Mouse (Mus musculus) adrenal gland, adult 18-20 months (tissue): ENCODE results near the gene Trpv2. TPM values are rescaled to one million over a fixed set of nuclear protein-coding genes. Genes with fewer than 3 reads are reported as not detected.
A peak's percentile ranks its signal among the peaks of the same experiment; 100 is the strongest.

Source experiments
- DNase-seq, 2 experiments: peaks; one replicate each; pipeline ENCODE4 v3.0.0; 2021 to 2022; ENCODE audit warnings: low spot score in 2 of 2
- total RNA-seq, 2 experiments: library from RNA; stranded (reverse); gene quantifications; 1 replicate in 1 of 2; 2 replicates in 1 of 2; pipeline ENCODE4 v1.2.3; 2021

Trpv2 gene
- total RNA-seq, 2 experiments from 2014 or later = 3.4 to 7.2 TPM

DNA sequence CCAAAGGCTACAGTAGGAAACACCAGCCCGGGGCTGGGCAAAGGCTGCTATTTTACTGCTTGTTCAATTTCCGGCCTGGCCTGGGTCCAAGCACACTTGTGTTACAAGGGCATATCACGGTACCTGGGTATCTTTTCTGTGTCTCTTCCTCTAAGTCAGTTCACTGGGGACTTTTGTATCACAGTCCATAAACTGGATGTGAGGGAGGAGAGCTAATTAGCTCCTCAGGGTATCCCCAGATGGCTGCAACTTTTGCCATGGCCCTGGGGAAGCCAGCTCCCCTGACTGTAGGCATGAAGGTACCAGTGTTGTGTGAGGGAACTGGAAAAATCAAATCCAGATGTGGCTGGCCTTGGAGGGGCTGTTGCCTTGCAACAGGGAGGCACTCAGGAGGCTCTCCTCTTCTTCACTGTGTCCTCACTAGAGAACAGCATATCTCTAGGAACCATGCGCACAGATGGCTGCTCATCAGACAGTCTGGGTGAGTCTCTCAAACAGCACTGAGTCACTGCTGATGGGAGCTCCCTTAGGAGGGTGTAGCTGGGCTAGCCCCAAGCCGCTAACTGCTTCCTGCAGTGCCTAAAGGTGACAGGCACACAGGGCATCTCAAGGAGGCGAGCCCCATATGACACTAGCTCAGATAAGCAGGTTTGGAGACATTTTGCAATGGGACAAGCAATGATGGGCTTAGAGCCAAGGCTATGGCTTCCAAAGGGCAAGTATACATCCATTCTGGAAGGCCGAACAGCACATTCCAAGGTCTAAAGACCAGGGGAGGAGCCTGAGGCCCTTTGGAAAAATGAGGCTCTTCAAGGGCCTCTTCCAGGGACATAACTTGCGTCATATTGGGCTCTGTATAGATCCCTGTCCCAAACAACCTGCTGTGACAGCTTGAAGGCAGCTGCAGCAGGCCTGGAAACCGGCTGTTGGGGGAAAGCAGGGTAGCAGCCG, 50.3 kb downstream of the Trpv2 start:
- no peak for DNase-seq

DNA sequence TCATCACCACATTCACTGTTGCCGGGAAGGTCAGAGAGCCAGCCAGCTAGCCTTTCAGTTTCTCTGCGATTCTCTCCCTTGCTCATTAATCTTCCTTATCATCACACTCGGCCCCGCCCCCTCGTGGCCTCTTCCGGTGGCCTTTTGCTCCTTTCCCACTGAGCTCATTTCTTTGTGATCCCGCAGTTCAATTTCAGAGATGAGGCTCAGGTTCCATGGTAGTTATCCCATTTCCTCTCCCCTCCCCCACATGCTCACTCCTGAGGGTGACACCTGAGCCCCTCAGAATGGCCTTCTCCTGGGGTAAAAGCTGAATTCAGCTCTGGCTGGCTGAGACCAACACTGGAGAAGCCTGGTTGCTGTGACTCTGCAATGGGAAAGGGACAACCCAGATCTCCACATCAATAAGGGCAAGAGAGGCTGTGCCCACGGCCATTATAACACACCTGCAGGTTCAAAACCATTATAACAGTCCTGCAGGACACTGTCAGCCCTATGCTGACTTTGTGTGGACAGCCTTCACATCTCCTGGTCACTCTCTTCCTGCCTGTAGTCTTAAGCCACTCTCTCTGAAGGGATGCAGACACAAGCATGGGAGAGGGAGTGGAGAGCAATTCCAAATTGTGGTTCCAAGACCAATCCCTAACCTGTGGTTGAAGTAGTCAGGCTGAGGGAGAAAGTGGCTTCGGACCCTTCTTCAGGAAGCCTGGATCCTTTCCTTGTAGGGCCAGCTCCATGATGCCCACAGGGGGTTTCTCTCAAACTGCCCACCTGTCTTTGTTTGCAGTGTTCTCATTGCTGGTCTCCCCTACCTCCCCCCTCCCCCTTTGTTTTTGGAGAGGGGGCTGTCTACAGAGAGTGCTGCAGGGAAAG, 55.3 kb downstream of the Trpv2 start:
- peak; percentile 62 to 63 for DNase-seq

DNA sequence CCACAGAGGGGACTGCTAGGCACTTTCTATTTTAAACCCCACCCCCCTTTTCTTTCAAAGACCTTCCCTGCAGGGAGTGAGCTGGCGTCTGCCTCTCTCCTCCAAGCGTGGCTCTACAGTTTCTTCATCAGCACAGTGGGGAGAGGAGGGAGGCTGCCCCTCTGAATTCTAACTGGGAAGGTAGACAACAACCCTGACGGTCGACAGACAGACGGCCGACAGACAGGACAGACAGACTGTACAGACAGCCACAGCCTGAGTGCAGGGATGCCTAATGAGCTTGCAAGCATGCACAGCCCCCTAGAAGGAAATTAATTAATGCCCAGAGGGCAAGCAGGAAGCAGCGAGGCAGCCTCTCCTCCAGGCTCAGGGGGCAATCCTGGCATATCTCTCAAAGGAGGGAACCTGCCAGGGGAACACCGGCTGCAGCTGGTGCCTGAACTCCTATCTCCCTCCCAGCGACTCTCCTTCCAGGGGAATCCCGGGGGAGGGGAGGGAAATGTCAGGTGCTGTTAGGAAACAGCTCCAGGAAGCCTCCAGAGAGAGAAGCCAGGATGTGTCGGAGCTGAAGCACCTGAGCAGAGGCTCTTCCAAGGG, 56.0 kb downstream of the Trpv2 start:
- DNase-seq = no peak

DNA sequence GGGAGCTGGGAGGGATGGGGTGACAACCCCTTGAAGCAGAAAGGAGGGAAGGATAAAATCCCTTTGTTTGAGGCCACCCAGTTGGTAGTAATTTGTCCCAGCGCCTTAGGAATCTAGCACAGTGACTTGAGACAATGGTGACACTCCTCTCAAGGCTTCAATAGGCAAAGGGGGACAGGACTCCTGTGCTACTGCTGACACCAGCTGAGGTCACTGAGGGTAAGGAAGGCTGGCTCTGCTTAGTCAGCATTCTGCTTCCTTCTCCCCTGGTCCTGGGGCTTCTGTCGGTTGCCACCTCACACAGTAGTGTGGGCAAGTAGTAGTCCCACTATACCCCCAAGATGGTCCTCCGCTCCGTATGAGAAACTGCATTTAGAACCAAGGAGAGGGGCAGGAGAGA, 56.9 kb downstream of the Trpv2 start:
- no peak for DNase-seq

DNA sequence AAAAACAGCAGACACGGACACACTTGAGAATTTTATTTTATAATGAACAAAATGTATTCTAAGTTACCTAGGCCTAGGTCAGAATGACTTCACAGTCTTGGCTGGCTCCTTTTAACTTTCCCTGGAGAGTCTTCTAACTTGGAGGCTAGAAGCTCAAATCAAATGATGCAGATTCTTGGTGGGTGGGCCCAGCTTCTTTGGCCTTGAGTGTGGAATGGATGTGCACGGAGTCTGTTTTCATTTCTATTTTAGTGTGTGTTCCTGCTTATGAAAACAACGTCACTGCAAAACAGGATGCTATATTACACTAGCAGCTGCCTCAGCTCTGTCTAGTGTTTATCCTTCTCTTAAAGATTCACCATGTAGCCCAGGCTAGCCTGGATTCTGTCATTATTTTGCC, 61.1 kb downstream of the Trpv2 start:
- no peak for DNase-seq

DNA sequence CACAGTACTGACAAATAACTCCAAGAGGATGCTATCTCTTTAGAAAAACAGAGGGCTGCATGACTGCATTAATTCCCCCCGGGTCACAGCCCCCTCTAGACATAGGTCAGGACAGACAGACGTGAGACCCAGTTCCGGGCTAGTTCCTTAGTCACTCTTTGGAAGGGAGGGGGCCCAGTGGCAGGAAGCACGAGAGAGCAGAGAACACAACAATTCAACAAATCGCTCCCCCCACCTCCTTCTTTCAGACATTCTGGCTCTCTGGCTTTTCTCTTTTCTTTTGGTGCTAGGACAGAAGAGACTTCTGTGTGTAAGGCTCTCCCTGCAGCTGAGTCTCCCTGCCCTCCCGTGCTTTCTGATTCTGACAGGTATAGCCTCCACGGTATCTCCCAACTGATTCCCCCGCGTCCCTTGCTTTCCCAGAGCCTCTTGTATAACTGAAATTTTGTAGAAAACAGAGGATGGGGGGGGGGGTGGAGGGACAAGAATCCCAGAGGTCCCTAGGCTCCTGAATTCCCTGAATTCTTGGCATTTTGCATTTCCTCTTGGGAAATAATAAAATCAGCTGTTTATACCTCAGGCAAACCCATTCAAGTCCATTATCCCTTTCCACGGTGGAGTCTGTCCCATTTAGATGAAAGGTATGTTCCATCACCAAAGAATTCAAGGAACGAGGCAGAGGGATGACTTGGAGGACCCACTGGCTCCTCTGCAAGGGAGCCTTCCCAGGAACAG, 62.0 kb downstream of the Trpv2 start:
- no peak for DNase-seq

DNA sequence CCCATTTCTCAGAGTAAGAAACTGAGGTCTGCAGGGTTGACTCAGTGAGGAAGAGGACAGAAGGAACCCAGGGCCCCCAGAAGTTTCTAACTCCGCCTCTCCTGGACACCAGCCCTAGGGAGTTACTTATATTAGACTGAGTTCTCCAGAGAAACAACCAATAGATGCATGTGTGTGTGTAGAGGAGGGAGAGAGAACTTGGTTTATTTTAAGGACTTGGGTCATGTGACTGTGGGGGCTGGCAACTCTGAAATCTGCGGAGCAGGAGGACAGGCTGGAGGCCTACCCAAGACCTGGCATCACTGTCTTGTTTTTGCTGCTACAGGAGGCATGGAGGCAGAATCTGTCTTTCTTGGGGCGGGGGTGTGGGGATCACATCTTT, 62.5 kb downstream of the Trpv2 start:
- DNase-seq = no peak

DNA sequence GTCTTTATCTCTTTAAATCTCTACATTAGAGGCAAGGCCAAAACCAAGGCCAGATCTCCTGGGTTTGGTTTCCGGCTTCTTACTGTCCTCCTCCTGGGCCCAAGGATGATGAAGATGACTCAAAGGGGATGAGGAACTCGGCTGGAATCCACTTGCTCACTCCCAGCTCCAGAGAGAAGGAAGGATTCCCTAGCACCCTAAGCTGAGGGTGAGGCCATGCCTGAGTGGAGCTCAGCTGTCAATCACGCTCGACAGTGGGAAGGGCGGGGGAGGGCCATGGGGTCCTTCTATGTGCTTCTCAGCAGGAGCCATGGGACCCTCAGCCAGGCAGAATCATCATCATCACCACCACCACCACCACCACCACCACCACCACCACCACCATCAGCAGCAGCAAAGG, 63.1 kb downstream of the Trpv2 start:
- DNase-seq = peak in 1 of 2 experiments; percentile 38

DNA sequence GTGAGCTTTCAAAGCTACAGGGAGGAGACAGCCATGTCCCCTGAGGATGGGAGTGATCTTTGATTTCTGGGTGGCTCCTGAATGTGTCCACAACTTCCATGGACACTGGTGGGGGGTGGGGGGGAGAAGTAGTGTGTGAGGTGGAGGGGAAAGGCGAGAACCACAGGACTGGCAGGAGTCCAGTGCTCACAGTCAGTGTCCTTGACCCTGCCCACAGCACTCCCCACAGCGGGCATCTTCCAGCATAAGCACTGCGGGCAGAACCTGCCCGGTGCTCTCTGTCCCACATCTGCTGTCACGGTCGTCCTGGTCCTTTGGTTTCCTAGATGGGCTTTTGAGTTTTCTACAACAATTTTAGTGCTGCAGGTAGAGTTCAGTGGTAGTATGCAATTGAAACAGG, 63.5 kb downstream of the Trpv2 start:
- DNase-seq = no peak

DNA sequence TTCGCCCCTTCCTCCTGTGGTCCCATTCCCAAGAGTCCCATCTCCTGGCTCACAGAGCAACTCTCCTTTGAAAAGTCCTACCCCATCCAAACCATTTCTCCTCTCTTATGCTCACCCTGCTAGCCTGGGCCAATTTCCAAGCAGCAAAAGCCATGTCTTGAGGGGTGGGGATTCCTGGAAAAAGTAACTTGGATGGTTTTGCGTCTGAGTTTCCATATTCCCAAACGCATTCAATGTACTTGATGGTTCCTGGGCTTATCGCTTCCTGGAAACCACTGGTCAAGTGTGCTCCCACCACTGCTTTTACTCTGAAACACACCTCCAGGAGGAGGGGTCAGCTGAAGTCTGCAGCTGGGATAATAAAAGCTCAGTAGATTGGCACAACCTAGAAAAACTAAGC, 64.1 kb downstream of the Trpv2 start:
- DNase-seq = no peak

DNA sequence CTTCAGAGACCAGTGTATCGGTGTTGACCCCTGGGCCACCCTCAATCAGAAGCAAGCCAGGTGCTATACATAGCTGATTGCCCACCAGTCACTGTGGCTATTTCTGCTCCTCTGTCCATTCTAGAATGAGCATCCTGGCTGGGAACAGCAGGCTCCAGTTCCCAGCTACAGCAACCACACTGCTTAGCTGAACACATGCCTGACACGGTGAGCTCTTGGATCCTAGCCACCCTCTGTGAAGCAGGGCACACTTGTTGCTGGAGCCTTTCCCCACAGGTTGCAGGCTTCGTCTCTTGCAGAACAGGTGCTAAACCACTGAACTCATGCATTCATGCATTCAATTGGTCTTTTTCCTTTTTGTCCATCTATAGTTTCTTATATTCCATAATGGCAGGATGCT, 66.1 kb downstream of the Trpv2 start:
- DNase-seq = no peak

DNA sequence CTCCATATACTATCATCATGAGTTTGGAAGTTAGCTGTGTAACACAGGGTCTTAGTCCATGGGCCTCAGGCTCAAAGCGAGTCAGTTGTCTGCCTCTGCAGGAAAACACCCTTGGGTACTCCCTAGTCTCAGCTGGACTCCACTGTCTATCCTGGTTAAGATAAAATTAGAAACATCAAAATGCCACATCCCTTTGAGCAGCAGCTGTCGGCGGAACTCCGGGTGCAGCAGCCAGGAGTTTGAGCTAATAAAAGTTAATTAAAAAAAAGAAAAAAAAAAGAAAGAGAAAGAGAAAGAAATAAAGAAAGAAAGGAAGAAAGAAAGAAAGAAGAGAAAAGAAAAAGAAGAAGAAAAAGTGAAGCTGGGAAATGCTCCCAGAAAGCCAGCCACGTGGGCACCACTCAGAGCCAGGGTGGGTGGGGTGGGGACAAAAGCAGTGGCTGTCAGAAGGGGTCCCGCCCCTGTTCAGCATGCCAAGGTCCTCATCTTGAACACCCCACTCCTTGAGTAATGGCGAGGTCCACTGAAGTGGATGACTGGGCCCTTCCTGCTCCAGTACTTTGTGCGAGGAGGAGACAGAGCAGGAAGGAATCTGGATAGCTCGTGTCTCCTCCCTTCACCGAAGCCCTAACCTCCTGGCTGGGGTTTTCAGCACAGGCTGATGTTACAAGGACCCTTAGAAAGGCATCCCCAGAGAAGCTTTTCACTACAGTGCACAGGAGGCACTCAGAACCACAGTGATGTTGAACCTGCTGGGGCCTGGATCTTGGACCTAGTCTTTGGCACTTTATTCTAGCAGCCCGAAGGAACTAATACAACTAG, 67.9 kb downstream of the Trpv2 start:
- DNase-seq = no peak

DNA sequence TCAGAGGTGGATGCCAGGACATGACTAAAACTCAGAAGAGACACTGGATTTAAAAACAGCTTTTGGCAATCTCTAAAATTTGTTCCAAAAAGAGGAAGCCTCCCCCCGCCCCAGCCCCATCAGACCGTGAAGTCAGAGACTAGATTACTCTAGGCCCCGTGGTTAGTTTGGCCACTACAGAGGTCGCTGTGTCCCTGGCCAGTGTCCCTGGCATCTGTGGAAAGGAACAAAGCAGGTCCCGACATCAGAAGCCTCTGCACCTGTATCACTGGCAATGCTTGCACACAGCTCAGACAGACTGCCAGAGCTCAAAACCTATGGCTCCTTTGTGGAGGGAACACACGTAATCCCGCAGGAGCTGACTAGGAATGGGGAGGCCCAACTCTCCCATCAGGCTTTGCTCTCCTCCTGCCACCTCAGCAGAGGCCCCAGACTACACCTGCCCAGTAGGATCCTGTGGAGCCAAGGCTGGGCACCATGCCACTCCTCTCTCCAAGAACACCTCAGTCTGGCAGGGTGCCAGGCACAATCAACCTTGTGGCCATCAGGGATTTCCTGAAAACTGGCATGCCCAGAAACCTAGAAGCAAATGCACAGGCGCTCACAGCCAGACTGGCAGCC, 68.8 kb downstream of the Trpv2 start:
- DNase-seq = peak in 1 of 2 experiments; percentile 47

DNA sequence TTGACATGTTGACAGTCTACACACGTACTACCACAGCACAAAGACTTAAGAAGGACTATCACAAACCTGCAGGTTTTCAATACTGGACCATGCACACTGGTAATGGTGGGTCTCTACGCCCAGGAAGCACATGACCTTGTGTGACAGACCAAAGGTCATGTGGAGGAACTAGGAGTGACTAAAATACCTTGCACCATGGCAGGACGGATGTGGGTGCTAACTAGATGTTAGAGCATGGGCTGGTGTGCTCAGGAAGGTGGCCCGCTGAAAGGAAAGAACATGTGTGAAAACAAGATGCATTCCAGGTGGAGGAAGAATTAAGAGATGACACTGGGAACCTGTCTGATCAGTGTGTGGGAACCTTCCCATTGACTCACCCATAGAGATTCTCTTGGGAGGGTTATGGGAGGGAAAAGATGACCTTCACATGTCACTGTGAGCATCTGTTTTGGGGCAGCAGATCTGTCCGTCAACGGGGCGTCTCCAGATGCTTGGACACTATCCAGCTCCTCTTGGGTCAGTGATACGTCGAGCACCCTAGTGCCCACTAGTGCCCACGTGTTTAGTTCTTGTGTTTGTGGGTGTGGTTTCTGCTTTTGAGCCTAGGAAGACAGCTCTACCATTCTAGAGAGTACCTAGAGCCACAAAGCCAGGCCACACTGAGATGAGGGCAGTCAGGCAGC, 69.5 kb downstream of the Trpv2 start:
- no peak for DNase-seq

DNA sequence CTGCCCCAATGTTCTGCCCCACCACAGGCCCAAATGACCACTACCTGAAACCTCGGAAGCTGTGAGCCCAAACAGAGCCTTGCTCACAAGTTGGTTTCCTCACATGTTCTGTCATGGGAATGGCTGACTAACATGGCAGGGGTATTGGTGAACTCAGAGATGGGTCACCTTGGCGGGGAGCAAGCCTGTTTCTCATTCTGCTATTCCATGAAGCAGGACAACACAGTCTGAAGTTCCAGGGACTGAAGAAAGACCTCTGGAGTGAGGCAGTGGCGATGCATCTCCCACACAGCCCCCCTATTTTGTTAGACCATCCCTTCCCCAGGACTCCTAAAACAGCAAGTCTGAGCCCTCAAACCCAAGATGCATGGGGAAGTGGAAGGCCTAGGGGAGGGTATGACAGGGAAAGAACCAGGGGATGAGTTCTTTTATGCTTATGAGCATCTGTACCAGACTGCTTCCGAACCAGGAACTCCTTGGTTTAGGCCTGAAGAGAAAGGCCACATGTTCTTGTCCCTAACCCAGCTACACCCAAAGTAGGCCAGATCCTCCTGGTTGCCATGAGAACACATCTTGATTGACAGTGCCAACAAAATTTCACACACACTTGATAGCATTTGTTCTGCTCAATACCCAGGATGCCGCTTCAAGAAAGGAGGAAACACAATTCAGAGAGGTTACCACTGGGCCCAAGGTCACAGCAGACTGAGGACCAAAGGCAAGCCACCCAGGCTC, 70.5 kb downstream of the Trpv2 start:
- no peak for DNase-seq

DNA sequence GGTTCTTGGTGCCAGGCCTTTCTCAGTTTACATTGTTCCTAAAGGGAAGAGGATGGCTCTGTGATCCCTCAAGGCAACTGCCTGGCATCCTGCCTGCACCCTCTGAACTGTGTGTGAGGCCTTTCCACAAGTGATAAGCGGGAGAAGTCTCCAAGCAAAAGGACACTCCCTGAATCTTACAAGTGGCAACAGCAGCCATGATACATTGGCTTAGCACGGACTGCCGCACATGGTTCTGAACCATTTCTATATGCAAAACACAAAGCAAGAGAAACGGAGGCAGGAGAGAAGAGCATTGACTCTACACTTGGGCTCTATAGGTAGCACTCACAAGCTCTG, 71.0 kb downstream of the Trpv2 start:
- DNase-seq = no peak

DNA sequence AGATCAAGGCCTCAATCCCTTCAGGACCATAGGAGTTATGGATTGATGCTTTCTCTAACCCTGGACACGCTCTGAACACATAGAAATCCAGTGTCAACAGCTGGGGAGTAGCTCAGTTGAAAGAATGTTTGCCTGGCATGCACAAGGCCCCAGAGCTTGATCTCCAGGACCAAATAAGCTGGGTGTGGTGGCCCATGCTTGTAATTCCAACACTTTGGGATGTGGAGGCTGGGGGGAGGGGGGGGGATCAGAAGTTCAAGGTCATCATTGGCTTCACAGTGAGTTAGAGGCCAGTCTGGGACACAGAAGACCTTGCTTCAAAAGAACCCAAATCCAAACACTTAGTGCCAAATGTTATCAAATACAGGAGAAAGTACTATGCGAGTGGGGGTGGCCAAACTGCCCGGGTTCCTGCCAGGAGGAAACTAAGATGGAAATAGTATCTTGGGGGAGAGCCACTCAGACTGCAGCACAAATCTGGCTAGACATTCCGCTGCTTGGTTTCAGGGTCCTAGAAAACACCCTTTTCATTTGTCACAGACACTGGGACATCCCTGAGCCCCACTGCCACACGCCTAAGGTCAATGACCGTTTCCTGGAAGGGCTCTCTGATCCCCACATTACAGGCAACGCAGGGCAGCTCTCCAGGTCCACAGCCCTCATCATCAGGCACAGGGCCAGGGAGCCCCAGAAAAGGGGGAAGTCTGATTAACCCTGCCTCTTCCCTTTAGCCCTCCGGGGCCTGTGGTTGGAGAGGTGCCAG, 71.6 kb downstream of the Trpv2 start:
- DNase-seq = no peak

DNA sequence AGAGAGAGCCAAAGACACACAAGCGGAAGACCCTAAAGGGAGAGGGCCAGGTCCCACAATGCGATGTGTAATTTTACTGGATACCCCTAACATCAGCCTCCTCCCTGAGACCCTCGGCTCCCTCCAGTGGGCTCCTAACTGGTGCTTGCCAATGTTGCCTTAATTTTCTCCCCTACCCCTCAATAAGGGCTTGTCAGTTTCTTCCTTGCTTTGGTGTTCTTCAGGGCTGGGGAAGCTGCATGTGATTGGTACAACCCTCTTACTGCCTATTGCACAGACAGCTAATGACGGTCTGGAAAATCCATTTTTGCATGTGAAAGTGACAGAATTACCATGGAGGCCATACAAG, 72.2 kb downstream of the Trpv2 start:
- no peak for DNase-seq
